Mouse (Mus musculus): ENCODE measurements around the gene Gm13277.
A peak's percentile ranks its signal among the peaks of the same experiment; 100 is the strongest.
"Not testable (repeated sequence)": the region's sequence is repeated elsewhere in the genome, so short reads cannot be mapped to it uniquely, and the experiment has no call there.

Gm13277 gene

DNA sequence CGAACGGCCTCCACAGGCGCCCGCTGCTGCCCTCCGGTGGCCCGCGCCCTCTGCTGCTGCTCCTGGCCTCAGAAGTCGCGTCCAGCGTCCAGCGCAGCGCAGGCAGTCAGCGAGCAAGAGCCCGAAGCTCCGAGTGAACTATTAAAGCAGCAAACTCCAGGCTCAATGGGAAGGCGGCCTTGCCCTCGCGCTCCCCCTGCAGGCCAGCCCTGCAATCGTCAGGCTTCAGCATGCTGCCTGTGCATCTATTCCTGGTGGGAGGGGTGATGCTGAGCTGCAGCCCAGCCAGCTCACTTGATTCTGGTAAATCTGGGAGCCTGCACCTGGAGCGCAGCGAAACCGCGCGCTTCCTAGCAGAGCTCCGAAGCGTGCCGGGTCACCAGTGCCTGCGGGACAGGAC lies at the start of gene Gm13277:
Gene Gm13277 (plus strand): TSS at position 231 of the 400 bp plus-strand sequence.
- peak; percentile 85 for DNase-seq

- DNase-seq: no peak
Observed at GRCm38 (mm10) chr4:88739036-88739435, 49.4 kb upstream of the Gm13277 start.

GRCm38 (mm10) chr4:88741426-88741825 lies 47.0 kb upstream of the Gm13277 start:
- DNase-seq: no peak

- DNase-seq: no peak
Observed at GRCm38 (mm10) chr4:88742771-88743371, 45.6 kb upstream of the Gm13277 start.

DNA sequence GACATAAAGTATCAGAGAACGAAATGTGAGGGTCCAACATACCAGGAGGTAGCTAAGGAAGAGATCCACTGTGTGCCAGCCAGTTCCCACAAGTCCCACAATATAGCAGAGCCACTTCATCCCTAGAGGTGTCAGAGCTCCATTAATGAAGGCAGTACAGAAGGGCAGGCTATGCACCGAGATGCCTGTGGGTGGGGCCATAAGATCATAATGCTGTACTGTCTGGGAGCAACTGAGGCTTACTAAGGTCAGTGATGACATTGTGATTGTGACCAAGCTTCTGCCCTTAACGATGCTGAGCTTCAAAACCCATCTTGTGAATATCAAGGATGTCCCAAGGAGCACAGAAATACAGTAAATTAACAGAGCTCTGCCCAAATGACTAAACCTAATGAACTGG lies 44.2 kb upstream of the Gm13277 start:
- DNase-seq: no peak

DNA sequence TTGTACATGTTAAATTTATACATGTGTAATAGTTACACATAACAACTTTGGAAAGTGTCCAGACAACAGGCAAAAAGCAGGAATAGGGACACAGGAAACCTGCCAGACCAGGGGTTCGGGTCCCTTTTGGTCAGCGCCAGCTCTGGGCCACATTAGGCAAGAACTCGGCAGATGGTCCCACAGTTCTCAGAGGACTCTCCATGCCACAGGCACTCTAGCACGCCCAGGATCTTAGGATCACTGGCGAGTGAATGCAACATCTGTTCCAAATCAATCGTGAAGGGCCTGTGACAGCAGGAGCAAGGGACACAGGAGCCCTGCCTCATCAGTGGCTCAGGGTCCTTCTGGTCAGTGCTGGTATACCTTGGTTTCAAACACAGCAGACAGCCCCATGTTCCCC lies 38.5 kb upstream of the Gm13277 start:
- DNase-seq: no peak

- peak; percentile 73 for DNase-seq
Observed at GRCm38 (mm10) chr4:88754818-88755340, 33.6 kb upstream of the Gm13277 start, which contains the start of gene Gm13271. Gene Gm13271, plus strand, starts transcription at chr4:88754868.

DNA sequence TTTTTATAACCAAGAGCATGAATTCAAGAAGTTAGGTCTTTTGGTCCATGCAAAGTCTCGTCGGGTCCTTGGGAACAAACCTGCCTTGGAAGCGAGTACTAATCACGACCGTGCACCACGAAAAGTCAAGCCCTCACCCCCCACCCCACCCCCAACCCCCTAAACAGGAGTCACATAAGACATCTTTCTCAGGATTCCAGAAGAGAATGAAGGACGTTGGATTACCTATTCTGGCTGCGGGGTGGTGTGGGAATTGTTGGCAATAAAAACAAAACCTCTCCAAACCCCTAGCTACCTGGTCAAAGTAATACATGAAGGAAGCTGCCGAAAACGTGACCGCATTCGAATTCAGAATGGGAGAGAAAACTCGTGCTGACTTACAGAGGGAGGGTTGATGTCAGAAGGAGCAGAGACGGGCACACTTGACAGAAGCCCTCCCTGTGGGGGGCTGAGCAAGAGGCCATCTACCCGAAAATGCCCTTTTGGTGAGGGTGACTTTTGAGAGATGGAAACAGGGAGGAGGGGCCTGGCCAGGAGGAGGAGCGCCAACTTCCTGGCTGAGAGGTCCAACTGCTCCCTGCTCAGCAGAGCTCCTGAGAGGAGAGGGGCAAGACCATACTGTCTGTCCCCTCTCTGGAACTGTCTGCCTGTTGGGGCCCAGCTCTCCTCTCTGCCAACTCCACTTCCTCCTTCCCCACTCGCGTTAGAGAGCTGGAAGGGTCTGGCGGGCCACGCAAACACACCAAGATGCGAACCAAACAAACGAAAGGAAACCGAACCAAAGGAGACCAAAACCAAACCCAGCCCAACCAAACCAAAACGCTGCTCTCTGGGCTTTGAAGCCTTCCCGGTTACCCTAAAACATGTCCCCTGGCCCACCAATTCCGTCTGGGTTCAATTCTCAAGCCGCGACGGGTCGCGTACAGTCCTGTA lies 31.6 kb upstream of the Gm13277 start:
- peak; percentile 18 for DNase-seq

DNA sequence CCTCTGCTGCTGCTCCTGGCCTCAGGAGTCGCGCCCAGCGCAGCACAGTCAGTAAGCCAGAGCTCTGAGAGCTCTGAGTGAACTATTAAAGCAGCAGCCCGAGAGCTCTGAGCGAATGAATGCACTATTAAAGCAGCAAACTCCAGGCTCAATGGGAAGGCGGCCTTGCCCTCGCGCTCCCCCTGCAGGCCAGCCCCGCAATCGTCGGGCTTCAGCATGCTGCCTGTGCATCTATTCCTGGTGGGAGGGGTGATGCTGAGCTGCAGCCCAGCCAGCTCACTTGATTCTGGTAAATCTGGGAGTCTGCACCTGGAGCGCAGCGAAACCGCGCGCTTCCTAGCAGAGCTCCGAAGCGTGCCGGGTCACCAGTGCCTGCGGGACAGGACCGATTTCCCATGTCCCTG lies 30.8 kb upstream of the Gm13277 start:
- peak; percentile 95 for DNase-seq

DNA sequence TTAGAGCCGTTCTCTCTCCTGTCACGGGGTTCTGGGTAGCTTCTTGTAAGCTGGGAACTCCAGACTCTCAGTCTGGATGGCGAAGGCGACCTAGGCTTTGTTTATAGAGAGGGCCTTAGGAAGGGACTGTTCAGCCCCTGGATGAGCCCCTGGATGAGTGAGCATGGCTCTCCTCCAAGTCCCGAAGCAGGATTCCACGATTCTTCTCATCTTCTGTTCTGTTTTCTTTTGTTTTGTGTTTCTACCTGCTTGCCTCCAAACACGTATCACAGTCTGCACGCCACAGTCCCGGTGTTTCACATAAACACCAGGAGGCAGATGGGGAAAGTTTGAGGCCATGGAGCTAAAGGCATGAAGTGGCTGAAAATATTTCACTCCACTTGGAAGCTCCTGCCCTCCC lies 29.7 kb upstream of the Gm13277 start:
- peak; percentile 30 for DNase-seq

DNA sequence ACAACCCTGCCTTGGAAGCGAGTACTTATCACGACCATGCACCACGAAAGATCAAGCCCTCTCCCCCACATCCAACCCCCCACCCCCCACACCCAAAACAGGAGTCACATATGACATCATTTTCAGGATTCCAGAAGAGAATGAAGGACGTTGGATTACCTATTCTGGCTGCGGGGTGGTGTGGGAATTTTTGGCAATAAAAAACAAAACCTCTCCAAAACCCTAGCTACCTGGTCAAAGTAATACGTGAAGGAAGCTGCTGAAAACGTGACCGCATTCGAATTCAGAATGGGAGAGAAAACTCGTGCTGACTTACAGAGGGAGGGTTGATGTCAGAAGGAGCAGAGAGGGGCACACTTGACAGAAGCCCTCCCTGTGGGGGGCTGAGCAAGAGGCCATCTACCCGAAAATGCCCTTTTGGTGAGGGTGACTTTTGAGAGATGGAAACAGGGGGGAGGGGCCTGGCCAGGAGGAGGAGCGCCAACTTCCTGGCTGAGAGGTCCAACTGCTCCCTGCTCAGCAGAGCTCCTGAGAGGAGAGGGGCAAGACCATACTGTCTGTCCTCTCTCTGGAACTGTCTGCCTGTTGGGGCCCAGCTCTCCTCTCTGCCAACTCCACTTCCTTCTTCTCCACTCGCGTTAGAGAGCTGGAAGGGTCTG lies 28.7 kb upstream of the Gm13277 start, which contains the start of gene Gm13283:
Gene Gm13283 (plus strand): TSS at position 510 of the 659 bp plus-strand sequence.
- peak; percentile 51 for DNase-seq

- peak; percentile 89 for DNase-seq
Observed at GRCm38 (mm10) chr4:88760431-88760830, 28.0 kb upstream of the Gm13277 start.

DNA sequence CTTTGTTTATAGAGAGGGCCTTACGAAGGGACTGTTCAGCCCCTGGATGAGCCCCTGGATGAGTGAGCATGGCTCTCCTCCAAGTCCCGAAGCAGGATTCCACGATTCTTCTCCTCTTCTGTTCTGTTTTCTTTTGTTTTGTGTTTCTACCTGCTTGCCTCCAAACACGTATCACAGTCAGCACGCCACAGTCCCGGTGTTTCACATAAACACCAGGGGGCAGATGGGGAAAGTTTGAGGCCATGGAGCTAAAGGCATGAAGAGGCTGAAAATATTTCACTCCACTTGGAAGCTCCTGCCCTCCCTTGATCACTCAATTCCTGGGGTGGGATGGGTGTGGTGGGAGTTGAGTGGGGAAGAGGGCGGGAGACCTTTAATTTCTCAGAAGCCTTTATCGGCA lies 26.7 kb upstream of the Gm13277 start:
- peak; percentile 65 for DNase-seq

GRCm38 (mm10) chr4:88762341-88762740 lies 26.1 kb upstream of the Gm13277 start:
- not testable (repeated sequence) for DNase-seq

- peak; percentile 80 for DNase-seq
Observed at GRCm38 (mm10) chr4:88763384-88764018, 24.9 kb upstream of the Gm13277 start.

DNA sequence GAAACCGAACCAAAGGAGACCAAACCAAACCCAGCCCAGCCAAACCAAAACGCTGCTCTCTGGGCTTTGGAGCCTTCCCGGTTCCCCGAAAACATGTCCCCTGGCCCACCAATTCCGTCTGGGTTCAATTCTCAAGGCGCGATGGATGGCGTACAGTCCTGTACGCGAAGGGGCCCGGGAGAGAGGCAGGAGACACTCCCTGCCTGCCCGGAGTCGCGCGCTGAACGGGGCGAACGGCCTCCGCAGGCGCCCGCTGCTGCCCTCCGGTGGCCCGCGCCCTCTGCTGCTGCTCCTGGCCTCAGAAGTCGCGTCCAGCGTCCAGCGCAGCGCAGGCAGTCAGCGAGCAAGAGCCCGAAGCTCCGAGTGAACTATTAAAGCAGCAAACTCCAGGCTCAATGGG lies 14.9 kb upstream of the Gm13277 start, which contains the start of gene Gm13290:
Gene Gm13290 (plus strand): TSS at position 301 of the 400 bp plus-strand sequence.
- not testable (repeated sequence) for DNase-seq

- not testable (repeated sequence) for DNase-seq
Observed at GRCm38 (mm10) chr4:88776622-88777021, 11.8 kb upstream of the Gm13277 start, which contains the start of gene Gm13289. Gene Gm13289, plus strand, starts transcription at chr4:88776922.

- not testable (repeated sequence) for DNase-seq
Observed at GRCm38 (mm10) chr4:88779550-88779949, 8.9 kb upstream of the Gm13277 start, which contains the start of gene Gm13272. Gene Gm13272, plus strand, starts transcription at chr4:88779850.

GRCm38 (mm10) chr4:88780320-88780719 lies 8.1 kb upstream of the Gm13277 start:
- not testable (repeated sequence) for DNase-seq

DNA sequence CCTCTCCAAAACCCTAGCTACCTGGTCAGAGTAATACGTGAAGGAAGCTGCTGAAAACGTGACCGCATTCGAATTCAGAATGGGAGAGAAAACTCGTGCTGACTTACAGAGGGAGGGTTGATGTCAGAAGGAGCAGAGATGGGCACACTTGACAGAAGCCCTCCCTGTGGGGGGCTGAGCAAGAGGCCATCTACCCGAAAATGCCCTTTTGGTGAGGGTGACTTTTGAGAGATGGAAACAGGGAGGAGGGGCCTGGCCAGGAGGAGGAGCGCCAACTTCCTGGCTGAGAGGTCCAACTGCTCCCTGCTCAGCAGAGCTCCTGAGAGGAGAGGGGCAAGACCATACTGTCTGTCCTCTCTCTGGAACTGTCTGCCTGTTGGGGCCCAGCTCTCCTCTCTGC lies 6.6 kb upstream of the Gm13277 start, which contains the start of gene Ifnz:
Gene Ifnz (plus strand): TSS at position 301 of the 400 bp plus-strand sequence.
- not testable (repeated sequence) for DNase-seq

DNA sequence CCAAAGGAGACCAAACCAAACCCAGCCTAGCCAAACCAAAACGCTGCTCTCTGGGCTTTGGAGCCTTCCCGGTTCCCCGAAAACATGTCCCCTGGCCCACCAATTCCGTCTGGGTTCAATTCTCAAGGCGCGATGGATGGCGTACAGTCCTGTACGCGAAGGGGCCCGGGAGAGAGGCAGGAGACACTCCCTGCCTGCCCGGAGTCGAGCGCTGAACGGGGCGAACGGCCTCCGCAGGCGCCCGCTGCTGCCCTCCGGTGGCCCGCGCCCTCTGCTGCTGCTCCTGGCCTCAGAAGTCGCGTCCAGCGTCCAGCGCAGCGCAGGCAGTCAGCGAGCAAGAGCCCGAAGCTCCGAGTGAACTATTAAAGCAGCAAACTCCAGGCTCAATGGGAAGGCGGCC lies 6.1 kb upstream of the Gm13277 start:
- peak; percentile 40 for DNase-seq

GRCm38 (mm10) chr4:88785409-88785808 lies 3.0 kb upstream of the Gm13277 start, which contains the start of gene Gm13276:
Gene Gm13276, plus strand, starts transcription at chr4:88785709.
- not testable (repeated sequence) for DNase-seq
